Mouse (Mus musculus): ENCODE measurements around the gene D630003M21Rik.

Gene D630003M21Rik

DNA sequence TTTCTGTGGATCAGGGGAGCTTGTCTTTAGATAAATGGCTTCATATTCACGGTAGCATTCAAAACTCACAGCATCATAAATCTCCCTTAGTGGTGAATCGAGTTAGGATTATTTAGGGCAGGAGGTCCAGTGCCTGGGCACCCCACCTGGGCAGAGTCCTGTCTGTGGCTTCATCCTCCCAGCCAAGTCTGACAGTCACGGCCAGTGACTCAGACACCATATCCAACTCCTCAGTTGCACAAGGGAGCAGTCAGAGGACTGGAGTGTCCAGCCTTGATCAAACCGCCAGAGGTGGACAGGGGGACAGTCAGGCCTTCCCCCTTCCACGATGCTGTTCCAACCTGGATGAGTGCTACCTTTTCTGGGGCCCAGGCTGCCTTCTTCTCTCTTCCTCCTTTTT, 31.1 kb downstream of the D630003M21Rik start:
- no peak for DNase-seq (ENCODE audit: low spot score in 2 of 2)

DNA sequence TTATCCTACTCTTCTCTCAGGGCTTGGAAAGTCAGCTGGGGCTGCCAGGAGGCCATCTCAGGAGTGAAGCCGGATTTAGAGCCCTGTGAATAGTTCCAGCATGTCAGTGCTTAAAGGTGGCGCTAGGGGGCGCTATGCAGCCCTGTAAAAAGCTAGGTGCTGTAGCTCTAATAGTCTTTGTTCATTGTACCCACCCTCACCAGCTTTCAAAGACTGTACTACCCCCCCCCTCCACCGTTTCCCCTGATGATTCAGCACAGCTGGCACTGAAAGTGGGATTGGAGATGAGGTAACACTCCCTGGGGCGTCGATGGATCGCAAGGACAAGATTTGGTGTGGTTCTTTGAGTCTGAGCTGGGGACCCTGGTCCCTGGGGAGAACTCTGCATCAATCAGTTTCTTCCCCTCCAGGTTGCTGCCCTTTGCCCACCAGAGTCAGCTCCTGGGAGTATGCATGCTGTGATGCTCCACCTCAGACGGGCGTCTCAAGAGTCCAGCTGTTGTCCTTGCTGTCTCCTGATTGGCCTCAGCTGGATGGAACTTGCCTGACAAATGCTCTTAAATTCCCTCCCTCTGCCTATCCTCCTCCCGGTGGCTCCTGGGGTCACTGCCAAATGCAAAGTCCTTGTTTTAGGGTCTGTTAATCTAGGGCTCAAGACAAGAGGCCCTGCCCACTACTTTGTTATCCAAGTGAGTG, 33.9 kb downstream of the D630003M21Rik start:
- peak in 1 of 2 experiments; percentile 60 for DNase-seq (ENCODE audit: low spot score in 2 of 2)

DNA sequence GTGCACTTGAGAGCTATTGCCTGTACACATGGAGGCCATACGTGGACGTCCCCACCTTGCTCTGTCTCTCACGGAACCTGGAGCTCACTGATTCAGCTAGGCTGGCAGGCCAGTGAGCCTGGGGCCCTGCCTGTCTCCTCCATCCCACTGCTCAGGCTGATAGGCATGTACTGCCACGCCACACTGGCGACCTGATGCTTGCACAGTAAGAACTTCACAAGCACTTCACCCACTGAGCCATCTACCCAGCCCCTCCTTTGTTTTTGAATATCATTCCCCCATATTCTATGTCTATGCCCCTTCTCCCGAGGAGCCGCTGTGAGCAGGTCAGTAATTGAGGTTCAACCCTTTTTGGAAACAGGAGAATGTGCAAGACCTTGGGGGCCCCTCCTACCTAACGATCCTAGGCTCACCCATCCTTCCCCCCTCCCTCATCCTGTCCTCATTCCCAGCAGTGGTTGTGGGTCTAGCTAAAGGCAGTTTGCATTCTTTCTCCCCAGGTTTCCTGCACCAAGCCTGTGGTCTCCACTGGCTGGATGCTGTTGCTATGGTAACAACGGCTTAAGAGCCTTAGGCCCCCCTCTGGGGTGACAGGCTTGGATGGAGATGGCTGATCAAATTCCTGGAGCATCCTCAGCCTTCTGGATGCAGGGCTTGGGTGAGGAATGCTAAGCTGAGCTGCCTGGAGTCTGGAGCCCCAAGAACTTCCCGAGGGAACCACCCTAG, 35.2 kb downstream of the D630003M21Rik start:
- DNase-seq (ENCODE audit: low spot score in 2 of 2): no peak

DNA sequence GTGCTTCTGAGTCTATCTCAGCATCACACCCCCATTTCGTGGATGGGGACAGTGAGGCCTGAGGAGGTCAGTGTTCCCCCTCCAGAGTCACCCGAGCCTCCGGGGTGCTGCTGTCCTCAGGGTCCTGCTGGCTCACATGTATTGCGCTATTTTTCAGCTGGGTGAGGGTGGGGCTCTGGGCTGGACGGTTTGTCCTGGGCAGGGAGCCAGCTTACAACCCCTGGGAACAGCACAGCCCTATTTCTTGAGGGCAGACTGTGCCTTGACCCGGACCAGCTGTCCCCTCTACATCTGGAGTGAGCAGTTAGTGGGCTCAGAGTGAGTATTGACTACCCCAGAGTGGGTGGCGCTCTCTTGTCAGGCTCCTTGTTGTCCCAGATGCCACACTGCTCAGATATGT, 37.9 kb downstream of the D630003M21Rik start:
- no peak for DNase-seq (ENCODE audit: low spot score in 2 of 2)

DNA sequence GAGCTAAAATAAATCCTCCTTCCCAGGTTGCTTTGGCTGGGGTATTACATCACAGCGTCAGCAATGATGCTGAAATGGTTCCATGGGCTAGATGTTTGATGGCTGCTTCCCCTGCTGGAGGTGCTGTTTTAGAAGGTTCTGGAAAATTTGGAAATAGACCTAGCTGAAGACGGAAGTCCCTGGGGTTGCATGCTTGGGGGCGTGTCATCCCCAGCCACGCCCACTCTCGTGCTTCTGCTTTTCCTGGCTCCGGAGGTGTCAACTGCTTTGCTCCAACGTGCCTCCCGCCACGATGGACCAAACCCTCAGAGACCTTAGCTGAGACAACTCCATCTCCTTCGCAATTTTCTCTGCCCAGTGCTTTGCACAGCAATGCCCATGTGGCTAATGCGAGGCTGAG, 39.6 kb downstream of the D630003M21Rik start:
- no peak for DNase-seq (ENCODE audit: low spot score in 2 of 2)

DNA sequence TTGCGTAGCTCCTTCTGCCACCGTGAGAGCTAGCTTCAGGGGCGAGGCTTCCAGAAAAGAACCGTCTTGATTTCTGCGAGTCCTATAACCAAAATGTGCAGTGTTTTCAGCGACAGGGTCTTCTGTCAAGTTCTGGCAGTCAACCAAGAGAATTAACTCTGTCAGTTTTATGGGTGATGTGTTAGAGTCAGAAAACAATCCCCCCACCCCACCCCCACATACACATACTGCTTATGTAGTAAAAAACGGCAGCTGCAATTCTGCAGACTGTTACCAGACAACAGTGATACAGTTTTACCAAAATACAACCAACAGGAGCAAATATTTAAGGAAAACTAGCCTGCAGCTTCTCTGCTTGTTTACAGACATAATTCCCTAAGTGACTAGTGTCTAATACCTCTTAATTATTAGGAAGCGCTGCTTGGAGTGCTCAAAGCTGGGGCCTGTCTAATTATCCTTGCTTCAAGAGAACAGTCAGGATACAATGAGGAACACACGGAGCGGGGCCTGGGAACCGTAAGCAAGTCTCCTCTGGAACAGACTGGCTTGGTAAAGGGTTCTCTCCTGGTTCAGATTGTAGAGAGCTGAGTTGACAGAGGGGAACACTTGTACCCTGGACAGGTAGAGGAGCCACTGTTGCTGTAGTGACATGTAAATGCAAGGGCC, 42.7 kb downstream of the D630003M21Rik start:
- DNase-seq (ENCODE audit: low spot score in 2 of 2): no peak

DNA sequence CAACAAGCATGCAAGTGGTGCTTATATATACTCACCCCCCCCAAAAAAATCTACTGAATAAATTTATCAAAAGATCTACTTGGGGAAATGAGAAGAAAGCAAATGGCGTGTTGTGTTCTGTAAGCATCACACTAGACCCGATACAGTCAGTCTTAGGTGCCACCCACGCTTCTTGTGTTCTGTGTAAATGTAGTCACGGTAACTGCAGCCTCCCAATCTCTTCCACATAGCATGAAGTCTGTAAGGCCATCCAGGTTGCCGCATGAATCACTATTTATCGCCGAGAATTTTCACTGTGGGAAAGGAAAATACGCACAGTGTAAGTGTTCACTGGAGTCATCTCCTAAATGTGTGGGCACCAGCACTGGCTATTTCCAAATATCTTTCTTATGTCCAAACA, 45.8 kb downstream of the D630003M21Rik start:
- no peak for DNase-seq (ENCODE audit: low spot score in 2 of 2)

DNA sequence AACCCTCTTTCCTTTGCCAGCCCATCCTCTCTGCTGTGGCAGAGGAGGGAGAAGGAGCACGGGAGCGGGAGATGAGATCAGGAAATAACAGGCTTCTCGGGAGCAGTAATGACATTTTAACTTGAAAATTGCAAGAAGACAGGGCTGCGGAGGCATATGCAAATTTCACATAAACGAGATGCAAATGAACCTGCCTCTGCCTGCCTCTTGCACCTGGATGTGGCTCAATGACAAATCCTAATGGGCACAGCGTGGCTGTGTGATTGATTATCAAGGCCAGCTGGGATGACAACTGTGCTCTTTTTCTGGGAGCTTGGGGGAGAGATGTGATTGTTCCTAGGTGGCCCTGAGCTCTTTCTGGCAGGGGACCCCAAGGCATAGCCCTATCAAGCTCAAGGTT, 47.1 kb downstream of the D630003M21Rik start:
- no peak for DNase-seq (ENCODE audit: low spot score in 2 of 2)

DNA sequence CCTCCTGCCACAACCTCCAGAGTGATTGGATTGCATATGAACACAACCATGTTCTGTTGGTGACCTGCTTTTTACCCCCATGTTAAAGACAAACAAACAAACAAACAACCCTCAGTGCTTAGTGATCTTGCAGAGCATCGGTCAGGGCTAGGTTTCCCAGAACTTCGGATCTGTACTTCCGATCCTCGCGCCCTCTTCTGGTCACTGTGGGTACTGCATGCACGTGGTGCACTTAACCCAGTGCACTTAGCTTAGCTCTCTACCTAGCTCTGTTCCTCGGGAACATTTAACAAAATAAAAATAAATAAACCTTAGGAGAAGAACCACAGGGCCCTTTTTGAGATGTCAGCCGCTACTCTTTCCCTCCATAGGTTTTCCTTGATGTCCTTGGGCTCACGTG, 48.2 kb downstream of the D630003M21Rik start:
- DNase-seq (ENCODE audit: low spot score in 2 of 2): peak; percentile 74 to 78

DNA sequence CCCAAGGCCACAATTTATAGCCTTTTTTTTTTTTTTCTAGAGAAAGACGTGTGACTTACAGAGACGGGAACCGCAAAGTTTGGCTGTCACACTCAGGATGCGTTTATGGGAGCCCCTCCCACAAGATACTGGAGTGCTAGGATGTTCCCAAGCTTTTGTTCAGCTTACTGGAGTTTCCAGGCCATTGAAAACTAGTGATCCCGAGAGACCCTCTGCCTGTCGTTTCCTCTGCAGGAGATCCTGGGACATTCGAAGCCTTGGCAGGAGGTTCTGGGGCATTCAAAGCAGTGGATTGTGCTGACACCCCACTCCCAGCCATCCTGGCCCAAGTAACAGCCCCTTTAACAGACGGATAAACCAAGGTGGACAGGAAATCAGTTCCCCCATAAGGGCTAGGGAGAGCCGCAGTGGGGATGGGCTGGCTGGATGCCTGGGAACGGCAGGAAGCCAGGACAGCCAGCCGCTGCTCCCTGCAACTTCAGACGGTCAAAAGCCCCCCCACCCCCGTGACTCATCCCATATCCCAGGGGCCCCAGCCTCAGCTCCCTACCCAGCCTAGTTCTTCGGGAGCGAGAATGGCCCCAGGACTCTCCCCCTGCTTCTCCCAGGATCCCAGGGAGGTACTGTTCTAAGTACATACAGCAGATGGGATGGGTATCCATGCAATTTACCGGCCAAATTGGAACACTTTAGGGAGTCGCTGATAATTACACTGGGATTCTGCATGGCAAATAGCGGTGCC, 49.5 kb downstream of the D630003M21Rik start:
- DNase-seq (ENCODE audit: low spot score in 2 of 2): peak in 1 of 2 experiments; percentile 55

DNA sequence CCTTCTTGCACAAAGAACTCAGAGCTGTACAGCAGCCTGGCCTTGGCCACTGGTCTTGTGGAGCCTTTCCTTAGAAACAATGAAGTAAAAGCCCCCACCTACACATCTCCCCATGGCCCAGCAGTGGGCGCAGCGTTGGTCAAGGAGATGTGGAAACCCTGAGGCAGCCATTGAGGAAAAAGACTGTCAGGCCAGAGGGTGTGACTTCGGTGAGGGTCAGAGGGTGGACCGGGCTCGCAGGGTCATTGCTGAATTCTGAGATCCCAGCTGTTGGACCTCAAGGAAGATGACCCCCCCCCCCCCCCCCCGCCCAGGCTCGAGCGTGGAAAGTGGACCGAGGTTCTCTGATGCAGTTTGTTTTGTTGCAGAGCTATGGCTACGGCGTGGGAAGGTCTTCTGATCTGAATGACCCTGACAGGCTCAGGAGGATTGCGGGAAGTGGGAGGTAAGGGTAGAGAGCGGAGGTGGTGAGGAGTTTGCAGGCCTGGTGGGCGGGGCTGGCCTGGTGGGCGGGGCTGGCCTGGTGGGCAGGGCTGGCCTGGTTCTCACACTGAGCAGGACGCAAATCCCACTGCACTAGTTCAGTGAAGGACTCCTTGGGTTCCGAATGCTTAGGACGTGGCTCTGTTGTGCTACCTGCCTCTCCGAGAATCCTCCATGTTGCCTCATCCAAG, 50.2 kb downstream of the D630003M21Rik start:
- peak in 1 of 2 experiments; percentile 45 for DNase-seq (ENCODE audit: low spot score in 2 of 2)

DNA sequence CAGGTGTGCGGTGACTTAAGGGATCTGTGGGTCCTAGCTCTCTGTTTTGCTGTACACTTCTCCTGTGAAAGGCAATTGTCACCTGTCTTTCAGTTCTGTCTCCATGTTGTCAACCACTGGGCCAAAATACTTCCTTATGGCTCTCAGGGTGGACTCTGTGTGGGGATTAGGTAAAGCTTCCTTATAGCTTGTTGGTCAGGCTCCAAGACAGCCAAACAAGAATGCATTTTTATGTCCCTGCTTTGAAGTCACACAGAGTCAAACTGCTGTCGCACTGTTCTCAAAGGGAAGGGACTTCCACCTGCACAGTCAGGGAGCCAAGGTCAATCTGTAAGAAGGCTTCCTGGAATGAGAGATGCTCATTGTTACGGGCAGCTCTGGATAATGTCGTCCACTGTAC, 50.9 kb downstream of the D630003M21Rik start:
- DNase-seq (ENCODE audit: low spot score in 2 of 2): no peak

DNA sequence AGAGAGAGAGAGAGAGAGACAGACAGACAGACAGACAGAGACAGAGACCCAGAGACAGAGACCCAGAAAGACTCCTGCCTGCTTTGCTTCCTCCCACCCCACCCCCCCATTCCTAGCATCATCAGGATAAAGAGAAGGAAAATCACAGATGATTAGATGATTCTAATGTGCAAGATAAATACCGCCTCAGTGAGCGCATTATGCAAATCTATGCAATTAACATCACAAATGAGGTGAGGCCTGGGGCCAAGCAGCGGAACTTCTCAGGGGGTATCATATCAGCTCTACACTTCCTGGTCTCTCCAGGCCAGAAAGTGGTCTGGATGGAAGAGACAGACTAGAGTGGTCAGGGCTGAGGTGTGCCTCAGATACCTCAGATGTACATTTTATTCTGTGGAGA, 51.4 kb downstream of the D630003M21Rik start:
- DNase-seq (ENCODE audit: low spot score in 2 of 2): no peak

DNA sequence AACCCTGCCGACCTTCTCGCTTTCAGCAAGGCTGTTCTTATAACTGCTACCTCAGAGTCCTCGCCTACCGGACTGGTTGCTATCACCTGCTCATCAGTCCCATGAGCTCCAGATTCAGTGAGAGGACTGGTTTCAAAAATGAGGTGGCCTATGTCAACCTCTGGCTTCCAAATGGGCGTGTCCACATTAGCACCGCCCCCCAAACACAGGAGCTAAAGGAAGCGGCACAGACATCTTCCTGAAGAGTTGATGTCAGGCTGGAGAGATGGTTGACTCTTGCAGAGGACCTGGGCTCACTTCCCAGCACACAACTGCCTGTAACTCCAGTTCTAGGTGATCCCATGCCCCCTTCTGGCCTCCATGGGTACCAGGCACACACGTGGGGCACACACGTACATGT, 52.3 kb downstream of the D630003M21Rik start:
- no peak for DNase-seq (ENCODE audit: low spot score in 2 of 2)

DNA sequence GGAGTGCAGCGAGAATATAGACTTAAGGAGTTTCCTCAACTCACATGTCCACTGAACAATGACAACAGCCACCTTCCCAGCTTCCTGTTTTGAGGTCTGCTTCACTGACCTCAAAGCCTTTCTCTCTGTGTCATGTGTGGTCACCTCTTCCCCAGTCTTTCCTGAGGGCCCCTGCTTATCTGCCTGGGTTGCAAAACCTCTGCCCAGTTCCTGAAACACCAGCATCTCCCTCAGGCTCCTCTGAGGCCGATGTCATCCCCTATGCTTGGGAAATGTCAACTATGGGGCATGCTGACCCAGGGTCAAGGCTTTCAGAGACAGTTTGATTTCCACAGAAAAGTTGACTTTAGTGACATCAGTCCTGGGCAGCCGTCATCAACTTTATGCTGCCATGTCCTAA, 53.6 kb downstream of the D630003M21Rik start:
- no peak for DNase-seq (ENCODE audit: low spot score in 2 of 2)

DNA sequence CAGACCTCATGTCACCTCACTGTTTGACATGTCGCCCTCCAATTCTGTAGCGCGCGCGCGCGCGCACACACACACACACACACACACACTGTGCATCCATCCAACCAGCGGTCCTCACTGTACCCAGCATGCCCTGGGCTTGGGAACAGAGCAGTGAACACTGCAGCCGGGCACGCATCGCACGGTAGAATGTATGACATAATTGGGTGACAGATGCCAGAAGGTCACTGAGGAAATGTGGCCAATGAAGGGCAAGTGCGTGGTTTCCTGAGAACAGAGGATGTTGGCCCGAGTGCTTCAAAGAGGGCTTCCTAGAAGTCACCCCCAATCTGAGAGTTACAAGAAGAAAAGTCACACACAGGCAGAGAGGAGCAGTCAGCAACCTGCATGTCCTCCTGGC, 54.1 kb downstream of the D630003M21Rik start:
- DNase-seq (ENCODE audit: low spot score in 2 of 2): no peak

DNA sequence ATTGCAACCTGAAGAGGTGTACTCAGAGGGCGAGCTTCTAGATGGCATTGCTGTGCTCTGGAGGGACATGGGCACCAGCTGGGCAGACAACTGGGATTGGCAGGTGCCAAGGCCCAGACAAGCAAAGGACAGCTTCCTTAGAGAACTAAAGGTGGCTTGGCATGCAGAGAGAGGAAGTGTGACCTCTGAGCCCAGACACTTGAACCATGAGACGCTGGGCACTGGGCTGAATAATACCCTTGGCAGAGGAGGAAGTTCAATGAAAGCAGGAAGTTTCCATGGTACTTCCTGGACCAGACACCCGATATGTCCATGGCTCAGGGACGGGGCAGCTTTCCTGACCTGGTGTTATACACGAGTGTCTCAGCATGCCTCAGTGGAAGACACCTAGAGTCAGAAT, 54.6 kb downstream of the D630003M21Rik start:
- no peak for DNase-seq (ENCODE audit: low spot score in 2 of 2)

DNA sequence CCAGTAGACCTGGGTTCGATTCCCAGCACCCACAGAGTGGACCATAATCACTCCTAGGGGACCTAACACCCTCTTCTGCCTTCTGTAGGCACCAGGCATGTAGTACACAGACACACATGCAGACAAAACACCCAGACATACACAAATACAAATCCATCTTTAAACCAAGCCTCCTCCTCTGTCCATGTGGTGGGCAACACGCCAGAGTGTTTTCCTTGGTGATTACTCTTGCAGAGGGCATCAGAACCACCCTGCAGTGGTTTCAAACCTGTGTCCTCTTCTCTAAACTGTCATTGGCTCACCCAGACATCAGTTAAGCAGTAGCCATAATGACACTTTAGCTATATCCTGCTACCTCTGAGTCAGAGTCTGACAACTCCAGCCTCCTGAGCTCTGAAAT, 58.6 kb downstream of the D630003M21Rik start:
- DNase-seq (ENCODE audit: low spot score in 2 of 2): no peak

DNA sequence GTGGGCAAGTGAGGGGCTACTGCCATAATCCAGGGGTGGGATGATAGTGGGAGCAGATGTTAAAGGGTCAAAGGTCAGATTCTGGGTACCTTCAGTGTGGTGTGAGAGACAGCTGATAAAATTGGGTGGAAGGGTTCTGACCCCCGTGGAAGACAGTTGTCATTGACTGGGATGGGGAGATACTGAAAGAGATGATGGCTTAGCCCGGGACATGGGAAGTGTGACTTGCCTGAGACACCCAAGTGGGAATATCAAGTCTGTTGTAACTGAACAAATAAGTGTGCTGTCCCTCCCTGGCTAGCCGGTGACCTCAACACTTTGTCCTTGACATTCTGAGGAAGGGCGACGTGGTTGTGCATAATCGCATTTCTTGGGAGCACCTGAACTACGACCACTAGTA, 59.3 kb downstream of the D630003M21Rik start:
- no peak for DNase-seq (ENCODE audit: low spot score in 2 of 2)

DNA sequence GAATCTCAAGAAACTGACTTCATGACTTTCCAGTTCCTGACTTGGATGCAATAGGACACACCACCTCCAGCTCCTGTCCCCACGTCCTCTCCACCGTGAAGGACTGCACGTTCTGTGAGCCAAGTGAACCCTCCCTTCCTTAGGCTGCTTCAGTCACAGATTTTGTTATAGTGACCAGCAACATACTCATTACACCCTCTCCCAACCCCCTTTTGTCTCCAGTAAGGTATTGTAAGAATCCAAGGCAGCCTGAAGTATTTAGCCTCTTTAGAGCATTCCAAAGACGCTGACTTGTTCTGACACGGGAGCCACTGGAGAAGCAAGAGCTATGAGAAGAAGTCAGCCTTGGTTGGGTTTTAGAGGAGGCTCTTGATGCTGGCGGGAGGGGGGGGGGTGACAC, 59.7 kb downstream of the D630003M21Rik start:
- DNase-seq (ENCODE audit: low spot score in 2 of 2): no peak

DNA sequence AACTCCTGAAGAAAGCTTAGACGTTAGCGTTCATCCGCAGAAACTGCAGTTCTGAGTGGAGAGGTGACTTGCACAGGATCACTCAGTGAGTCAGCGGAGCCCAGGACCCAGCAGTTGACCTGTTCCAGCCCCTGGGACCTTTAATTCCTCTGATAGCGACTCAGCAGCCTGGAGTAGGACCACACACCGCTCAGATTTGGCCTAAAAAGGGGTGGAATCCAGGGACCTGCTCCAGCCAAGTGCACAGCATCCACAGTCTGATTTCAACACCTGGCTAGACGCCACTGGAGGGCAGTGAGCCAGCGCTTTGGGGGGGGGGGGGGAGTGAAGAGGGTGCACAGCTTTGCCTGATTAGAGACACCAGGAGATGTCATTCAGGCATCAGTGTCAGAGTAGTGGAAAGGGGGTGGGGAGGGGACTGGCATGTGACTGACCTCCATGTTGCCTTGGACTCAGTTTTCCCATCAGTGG, 60.2 kb downstream of the D630003M21Rik start:
- no peak for DNase-seq (ENCODE audit: low spot score in 2 of 2)
